Mouse (Mus musculus) CH12.LX (cell line): ENCODE results near the gene Galnt9. TPM values are rescaled to one million over a fixed set of nuclear protein-coding genes. Genes with fewer than 3 reads are reported as not detected.

ENCODE experiments used
- DNase-seq: peaks from one replicate; pipeline ENCODE4 v3.0.0-alpha.2; 2013; ENCODE audit errors: extremely low read depth
- H3K27ac ChIP-seq: 2 replicates; pipeline ENCODE4 v1.5.1; 2012; ENCODE audit warnings: low read depth, mild to moderate bottlenecking, control low read depth, moderate library complexity; ENCODE audit not compliant: insufficient read depth
- H3K27me3 ChIP-seq: replicated peaks from 2 replicates; pipeline ENCODE3; 2012; ENCODE audit warnings: inconsistent platforms
- H3K36me3 ChIP-seq, 2 experiments: replicated peaks in 1 of 2; 2 replicates each; pipeline versions ENCODE3 to v1.6.1; 2012; ENCODE audit warnings: inconsistent platforms in 1 of 2, low read length in 1 of 2, mild to moderate bottlenecking in 1 of 2, mixed read lengths in 1 of 2, moderate library complexity in 1 of 2; ENCODE audit not compliant: control insufficient read depth in 1 of 2, insufficient read depth in 1 of 2
- H3K4me1 ChIP-seq, 2 experiments: 2 replicates each; pipeline ENCODE4 v1.6.1; 2012; ENCODE audit warnings: inconsistent platforms in 1 of 2, moderate library complexity in 1 of 2; ENCODE audit not compliant: insufficient read depth in 2 of 2, control insufficient read depth in 1 of 2
- H3K4me2 ChIP-seq: 2 replicates; pipeline ENCODE4 v1.6.1; 2012; ENCODE audit warnings: low read depth, mild to moderate bottlenecking, control low read depth; ENCODE audit not compliant: poor library complexity, insufficient read depth, severe bottlenecking
- H3K4me3 ChIP-seq, 3 experiments: fragments of 150-350 bp in 1 of 3; sonication (generic) in 1 of 3; replicated peaks in 1 of 3; 2 replicates each; pipeline versions ENCODE3 to v1.5.1; 2011 to 2012; ENCODE audit warnings: low read depth in 2 of 3, low read length in 2 of 3, mild to moderate bottlenecking in 2 of 3, moderate library complexity in 2 of 3, control low read depth in 1 of 3, improper control_type of control experiment in 1 of 3, inconsistent platforms in 1 of 3, mixed read lengths in 1 of 3; ENCODE audit not compliant: poor library complexity in 1 of 3
- H3K79me2 ChIP-seq: replicated peaks from 2 replicates; pipeline ENCODE4 v1.6.1; 2012; ENCODE audit warnings: mild to moderate bottlenecking, moderate library complexity; ENCODE audit not compliant: control insufficient read depth, poor library complexity, insufficient read depth, severe bottlenecking; ENCODE audit errors: extremely low read depth
- H3K9ac ChIP-seq: 2 replicates; pipeline ENCODE4 v1.6.1; 2012; ENCODE audit warnings: low read depth, mild to moderate bottlenecking, control low read depth, moderate library complexity; ENCODE audit not compliant: insufficient read depth
- H3K9me3 ChIP-seq: replicated peaks from 2 replicates; pipeline ENCODE3; 2012; ENCODE audit warnings: low read length, inconsistent platforms, mixed read lengths
- CHD1 ChIP-seq: IDR thresholded peaks from 2 replicates; pipeline ENCODE4 v1.6.1; 2012; ENCODE audit warnings: low read depth, low read length, improper control_type of control experiment, inconsistent platforms
- CTCF ChIP-seq, 2 experiments: IDR thresholded peaks in 1 of 2; conservative IDR thresholded peaks in 1 of 2; 2 replicates each; pipeline ENCODE4 v1.5.1; 2011 to 2012; ENCODE audit warnings: low read depth in 2 of 2, low read length in 2 of 2, improper control_type of control experiment in 1 of 2, inconsistent platforms in 1 of 2, mild to moderate bottlenecking in 1 of 2, moderate library complexity in 1 of 2
- E2F4 ChIP-seq: IDR thresholded peaks from 2 replicates; pipeline ENCODE4 v1.6.1; 2011; ENCODE audit warnings: low read depth, low read length, improper control_type of control experiment; ENCODE audit not compliant: insufficient replicate concordance
- ETS1 ChIP-seq: conservative IDR thresholded peaks from 2 replicates; pipeline ENCODE4 v1.6.1; 2012; ENCODE audit warnings: low read depth, mild to moderate bottlenecking, inconsistent platforms, low read length, improper control_type of control experiment, moderate library complexity
- HCFC1 ChIP-seq: IDR thresholded peaks from 2 replicates; pipeline ENCODE4 v1.6.1; 2012; ENCODE audit warnings: low read depth, mild to moderate bottlenecking, inconsistent platforms, low read length, improper control_type of control experiment
- MAFK ChIP-seq: IDR thresholded peaks from 2 replicates; pipeline ENCODE4 v1.6.1; 2011; ENCODE audit warnings: low read length, improper control_type of control experiment; ENCODE audit not compliant: insufficient replicate concordance
- MAZ ChIP-seq: IDR thresholded peaks from 2 replicates; pipeline ENCODE4 v1.6.1; 2012; ENCODE audit warnings: low read depth, mild to moderate bottlenecking, inconsistent platforms, low read length, improper control_type of control experiment, moderate library complexity
- MEF2A ChIP-seq: IDR thresholded peaks from 2 replicates; pipeline ENCODE4 v1.6.1; 2014; ENCODE audit warnings: low read depth, mild to moderate bottlenecking, inconsistent platforms, low read length, improper control_type of control experiment, borderline replicate concordance
- MYC ChIP-seq: IDR thresholded peaks from 2 replicates; pipeline ENCODE4 v1.6.1; 2011; ENCODE audit warnings: low read depth, mild to moderate bottlenecking, improper control_type of control experiment, low read length
- NELFE ChIP-seq: IDR thresholded peaks from 2 replicates; pipeline ENCODE4 v1.6.1; 2011; ENCODE audit warnings: low read depth, low read length, improper control_type of control experiment
- NRF1 ChIP-seq: IDR thresholded peaks from 2 replicates; pipeline ENCODE4 v1.6.1; 2014; ENCODE audit warnings: low read depth, mild to moderate bottlenecking, inconsistent platforms, low read length, improper control_type of control experiment, moderate library complexity
- POLR2A ChIP-seq: IDR thresholded peaks from 2 replicates; pipeline ENCODE4 v1.6.1; 2011; ENCODE audit warnings: low read depth, mild to moderate bottlenecking, improper control_type of control experiment, low read length
- POLR2AphosphoS2 ChIP-seq: IDR thresholded peaks from 2 replicates; pipeline ENCODE4 v1.6.1; 2011; ENCODE audit warnings: low read depth, low read length, improper control_type of control experiment
- SIN3A ChIP-seq: IDR thresholded peaks from 2 replicates; pipeline ENCODE4 v1.6.1; 2012; ENCODE audit warnings: low read length, improper control_type of control experiment, inconsistent platforms
- TBP ChIP-seq: conservative IDR thresholded peaks from 2 replicates; pipeline ENCODE4 v1.6.1; 2011; ENCODE audit warnings: low read depth, low read length, improper control_type of control experiment
- TCF12 ChIP-seq: IDR thresholded peaks from 2 replicates; pipeline ENCODE4 v1.6.1; 2014; ENCODE audit warnings: low read depth, mild to moderate bottlenecking, inconsistent platforms, low read length, improper control_type of control experiment
- UBTF ChIP-seq: IDR thresholded peaks from 2 replicates; pipeline ENCODE4 v1.6.1; 2012; ENCODE audit warnings: low read depth, mild to moderate bottlenecking, inconsistent platforms, low read length, improper control_type of control experiment, moderate library complexity
- ZC3H11A ChIP-seq: IDR thresholded peaks from 2 replicates; pipeline ENCODE4 v1.6.1; 2012; ENCODE audit warnings: low read depth, mild to moderate bottlenecking, inconsistent platforms, low read length, improper control_type of control experiment
- ZNF384 ChIP-seq: IDR thresholded peaks from 2 replicates; pipeline ENCODE4 v1.6.1; 2012; ENCODE audit warnings: low read depth, low read length, improper control_type of control experiment, inconsistent platforms
- dilution Hi-C: fragments of 300-500 bp; cut with MboI; formaldehyde crosslinking; loops from 2 replicates; pipeline ENCODE4 v1.14.3; 2020; ENCODE audit warnings: low sequenced_read_pairs; ENCODE audit not compliant: extremely low pct_unique_long_range_greater_than_20kb, extremely low pct_ligation_motif_present
- in situ Hi-C: fragments of 300-500 bp; cut with MboI; formaldehyde crosslinking; loops from 3 replicates; pipeline ENCODE4 v1.14.3; 2019; ENCODE audit warnings: low sequenced_read_pairs, low pct_ligation_motif_present, low pct_unique_long_range_greater_than_20kb, mixed read lengths
- polyA plus RNA-seq: library from polyadenylated mRNA; unstranded; fragments of >175 nt; gene quantifications from 2 replicates; pipeline ENCODE4 v1.2.1, GENCODE M21; 2012; ENCODE audit warnings: low read depth; ENCODE audit not compliant: insufficient read length
- total RNA-seq, 2 experiments: library from RNA; depleted of rRNA; stranded (reverse); fragments of 300-350 nt in 1 of 2; fragments of >200 nt in 1 of 2; gene quantifications; 2 replicates each; pipeline ENCODE4 v1.2.3; 2012 to 2014

Gene Galnt9
- total and polyA plus RNA-seq, 3 experiments, result not detected

DNA sequence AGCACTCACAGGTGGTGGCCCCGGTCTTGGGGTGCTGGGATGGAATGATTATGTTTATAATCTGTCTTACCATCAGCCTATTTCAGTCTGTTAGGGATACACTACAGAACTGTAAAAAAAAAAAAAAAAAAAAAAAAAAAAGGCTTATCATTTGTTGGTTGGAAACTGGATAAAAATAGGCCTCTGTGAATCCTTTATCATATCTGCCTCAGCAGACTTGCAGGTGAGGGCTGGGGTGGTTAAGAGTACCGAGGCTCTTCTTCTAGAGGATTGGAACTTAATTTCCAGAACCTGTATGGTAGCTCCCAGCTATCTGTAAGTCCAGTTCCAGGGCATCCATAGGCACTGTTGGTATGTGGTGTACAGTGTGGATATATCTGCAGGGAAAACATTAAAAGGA is 6.0 kb downstream of the Galnt9 start:
- no peak overlapping the region for H3K4me2 ChIP-seq
- DNase-seq, result no peak
- no peak overlapping the region for H3K4me3 ChIP-seq
- no peaks in the 10 kb centered on the region for H3K79me2 ChIP-seq
- H3K9me3 ChIP-seq, result no peaks in the 10 kb centered on the region
- dilution Hi-C loops (no loop called here), in situ Hi-C loops (no loop called here)
- TF ChIP-seq MAZ (no peak), CTCF (conservative IDR thresholded peaks at IDR 0.05 in 1 of 2, IDR thresholded peaks at IDR 0.05 in 1 of 2; ENCODE audit: low read depth in 2 of 2, low read length in 2 of 2) (no peak), POLR2AphosphoS2 (no peak), CHD1 (no peak), HCFC1 (no peak), NELFE (no peak), MYC (no peak), ETS1 (no peak), POLR2A (no peak), NRF1 (no peak), UBTF (no peak), MEF2A (no peak), SIN3A (no peak), E2F4 (no peak), TBP (no peak), TCF12 (no peak), MAFK (no peak), ZNF384 (no peak; the same call in 1 of the 2 replicates)
- H3K4me1 ChIP-seq, result no peaks in the 10 kb centered on the region
- H3K27me3 ChIP-seq, result peaks cover 79% of the 10 kb centered on the region
- no peak overlapping the region for H3K9ac ChIP-seq
- H3K27ac ChIP-seq, result no peak overlapping the region
- no peaks in the 10 kb centered on the region for H3K36me3 ChIP-seq

DNA sequence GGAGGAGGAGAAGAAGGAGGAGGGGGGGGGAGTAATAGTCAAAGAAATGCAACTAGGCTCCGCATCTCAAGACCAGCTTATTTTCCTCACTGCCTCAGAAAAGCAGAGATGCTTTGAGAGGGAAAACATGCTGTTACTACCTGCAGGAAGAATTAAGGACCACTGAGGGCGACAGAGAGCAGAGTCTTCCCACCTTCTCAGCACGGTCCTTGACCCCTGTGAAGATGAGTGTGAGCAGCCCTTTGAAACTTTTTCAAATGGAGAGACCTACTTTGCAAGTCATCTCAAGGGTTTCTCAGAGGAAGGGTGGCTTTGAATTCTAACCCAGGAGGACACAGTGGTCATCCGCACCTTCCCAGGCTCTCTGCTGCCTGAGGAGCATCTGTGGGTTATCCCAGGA is 6.7 kb downstream of the Galnt9 start:
- no peaks in the 10 kb centered on the region for H3K36me3 ChIP-seq
- no peaks in the 10 kb centered on the region for H3K4me1 ChIP-seq
- H3K9ac ChIP-seq, result no peak overlapping the region
- H3K4me2 ChIP-seq, result no peak overlapping the region
- no peaks in the 10 kb centered on the region for H3K9me3 ChIP-seq
- peaks cover 79% of the 10 kb centered on the region for H3K27me3 ChIP-seq
- no peak overlapping the region for H3K4me3 ChIP-seq
- DNase-seq, result peak; percentile 2
- TF ChIP-seq ZC3H11A, result no peak
- no peak for TF ChIP-seq TBP
- peak in 1 of 2 experiments; percentile 39; a peak in 2 of 4 replicates for TF ChIP-seq CTCF (conservative IDR thresholded peaks at IDR 0.05 in 1 of 2, IDR thresholded peaks at IDR 0.05 in 1 of 2; ENCODE audit: low read depth in 2 of 2, low read length in 2 of 2)
- in situ Hi-C loops, result no loop called here
- H3K27ac ChIP-seq, result no peak overlapping the region
- no peaks in the 10 kb centered on the region for H3K79me2 ChIP-seq
- dilution Hi-C loops, result no loop called here
